Mouse (Mus musculus) ES-E14 (cell line): ENCODE measurements around the gene Slc9a7. TPM values are rescaled to one million over a fixed set of nuclear protein-coding genes. Genes with fewer than 3 reads are reported as not detected.

Experiments used
- DNase-seq: peaks from one replicate; pipeline ENCODE4 v3.0.0-alpha.2; 2013; ENCODE audit warnings: low read depth, low spot score
- H3K27ac ChIP-seq: 2 replicates; pipeline ENCODE4 v1.5.1; 2012; ENCODE audit warnings: low read depth, mild to moderate bottlenecking, low read length, moderate library complexity, mixed read lengths; ENCODE audit not compliant: poor library complexity, insufficient read depth, severe bottlenecking
- H3K36me3 ChIP-seq: 2 replicates; pipeline ENCODE4 v1.6.1; 2012; ENCODE audit warnings: mild to moderate bottlenecking, low read length, moderate library complexity, mixed read lengths; ENCODE audit not compliant: control insufficient read depth, poor library complexity, insufficient read depth, severe bottlenecking
- H3K4me1 ChIP-seq, 2 experiments: fragments of 150-350 bp in 1 of 2; sonication (generic) in 1 of 2; 2 replicates each; pipeline ENCODE4 v1.6.1; 2012; ENCODE audit warnings: low read length in 2 of 2, mild to moderate bottlenecking in 1 of 2, mixed read lengths in 1 of 2; ENCODE audit not compliant: control insufficient read depth in 2 of 2, insufficient read depth in 2 of 2, poor library complexity in 1 of 2
- H3K4me3 ChIP-seq, 2 experiments: fragments of 150-350 bp in 1 of 2; sonication (generic) in 1 of 2; 2 replicates each; pipeline ENCODE4 v1.5.1; 2012; ENCODE audit warnings: low read length in 2 of 2, low read depth in 1 of 2, mild to moderate bottlenecking in 1 of 2, mixed read lengths in 1 of 2; ENCODE audit not compliant: insufficient read depth in 1 of 2, poor library complexity in 1 of 2, severe bottlenecking in 1 of 2
- H3K9ac ChIP-seq: 2 replicates; pipeline ENCODE4 v1.6.1; 2012; ENCODE audit warnings: low read depth, mild to moderate bottlenecking, low read length, mixed read lengths; ENCODE audit not compliant: poor library complexity, insufficient read depth, severe bottlenecking
- H3K9me3 ChIP-seq: fragments of 150-350 bp; sonication (generic); 2 replicates; pipeline ENCODE4 v1.6.1; 2012; ENCODE audit warnings: low read depth, mild to moderate bottlenecking, low read length; ENCODE audit not compliant: control insufficient read depth, insufficient read depth
- CHD2 ChIP-seq: IDR thresholded peaks from 2 replicates; pipeline ENCODE4 v1.6.1; 2014; ENCODE audit warnings: mild to moderate bottlenecking, low read depth, low read length, inconsistent platforms
- HCFC1 ChIP-seq: IDR thresholded peaks from 2 replicates; pipeline ENCODE4 v1.6.1; 2012; ENCODE audit warnings: low read length, inconsistent platforms, borderline replicate concordance; ENCODE audit not compliant: insufficient read depth
- MAFK ChIP-seq: IDR thresholded peaks from 2 replicates; pipeline ENCODE4 v1.6.1; 2014; ENCODE audit warnings: mild to moderate bottlenecking, low read depth, low read length, inconsistent platforms; ENCODE audit not compliant: insufficient read depth
- ZC3H11A ChIP-seq: IDR thresholded peaks from 2 replicates; pipeline ENCODE4 v1.6.1; 2012; ENCODE audit warnings: low read depth, mild to moderate bottlenecking, inconsistent platforms, low read length, borderline replicate concordance
- ZNF384 ChIP-seq: IDR thresholded peaks from 2 replicates; pipeline ENCODE4 v1.6.1; 2012; ENCODE audit warnings: low read depth, low read length, inconsistent platforms
- in situ Hi-C, 2 experiments: fragments of 600-800 bp; cut with MboI; formaldehyde crosslinking; loops; one replicate each; pipeline ENCODE4 v1.15.1; 2025; ENCODE audit warnings: low sequenced_read_pairs in 2 of 2, inconsistent platforms in 1 of 2; ENCODE audit not compliant: unreplicated experiment in 2 of 2
- total RNA-seq: library from RNA; depleted of rRNA; stranded (reverse); fragments of 300-350 nt; gene quantifications from 2 replicates; pipeline ENCODE4 v1.2.3, GENCODE M21; 2012; rRNA removed

Slc9a7 gene
- total RNA-seq = 1.5 and 2.0 TPM in 2 replicates

DNA sequence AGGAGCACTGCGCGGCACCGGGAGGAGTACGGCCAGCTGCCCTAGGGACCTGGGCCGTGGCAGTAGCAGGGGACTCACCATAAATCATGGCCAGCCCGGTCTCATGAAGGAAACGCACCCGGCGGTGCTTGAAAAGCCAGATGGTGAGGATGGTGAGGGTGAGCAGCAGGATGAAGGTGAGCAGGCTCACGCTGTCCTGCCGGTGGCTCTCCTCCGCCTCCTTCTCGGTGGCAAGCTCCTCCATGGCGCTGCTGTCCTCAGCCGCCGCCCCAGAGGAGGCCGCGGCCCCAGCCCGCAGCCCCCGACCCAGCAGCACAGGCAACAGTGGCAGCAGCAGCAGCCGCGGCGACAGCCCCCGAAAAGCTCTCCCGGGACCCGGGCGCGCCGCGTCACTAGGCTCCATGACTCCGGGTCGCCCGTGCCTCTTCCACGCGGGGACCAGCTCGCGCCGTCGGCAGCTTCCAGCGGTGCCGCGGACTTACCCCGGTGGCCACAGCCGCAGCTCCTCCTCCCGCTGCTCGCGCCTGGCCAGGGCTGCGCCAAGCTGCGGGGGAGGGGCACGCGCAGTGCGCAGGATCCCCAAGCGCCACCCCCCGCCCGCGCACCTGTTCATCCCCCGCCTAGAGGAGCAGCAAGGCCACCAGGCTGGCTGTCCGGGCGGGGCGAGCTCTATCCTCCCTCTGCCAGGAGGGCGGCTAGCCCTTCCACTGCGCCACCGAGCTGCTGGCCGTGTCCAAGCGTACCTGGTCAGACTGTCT lies at the start of gene Slc9a7:
Slc9a7 (minus strand) TSS at position 526 of the 758 bp plus-strand sequence.
- Histone ChIP-seq H3K9ac (peak within 1 kb of the TSS; percentile 69), H3K27ac (no peak within 1 kb of the TSS), H3K9me3 (no peaks in the 10 kb centered on the region), H3K36me3 (no peaks in the 10 kb centered on the region), H3K4me3 (peak within 1 kb of the TSS; percentile 75 to 77), H3K4me1 (no peaks in the 10 kb centered on the region)
- no peak for DNase-seq
- in situ Hi-C loops = no loop called here
- TF ChIP-seq MAFK (no peak), ZNF384 (no peak), ZC3H11A (no peak), HCFC1 (no peak), CHD2 (no peak)

DNA sequence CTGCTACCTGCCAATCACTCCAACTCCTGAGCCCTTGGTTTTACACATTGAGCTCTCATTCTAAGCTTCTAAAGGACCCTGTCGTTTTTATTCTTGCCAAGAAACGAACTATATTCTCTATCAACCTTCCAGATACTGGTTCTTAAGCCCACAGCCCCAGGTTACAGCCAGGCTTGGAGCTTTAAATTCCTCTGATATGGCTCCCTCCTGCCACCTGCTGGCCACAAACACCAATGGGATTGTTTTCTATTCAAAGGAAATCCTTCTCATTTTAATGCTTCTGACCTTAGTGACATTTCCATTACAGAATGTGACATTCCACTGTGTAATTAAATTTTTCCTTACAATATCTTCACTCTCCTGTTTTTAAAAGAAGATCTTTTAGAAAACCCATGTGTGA lies 44.1 kb upstream of the Slc9a7 start:
- Histone ChIP-seq H3K4me3 (no peak overlapping the region), H3K9ac (no peak overlapping the region), H3K9me3 (no peaks in the 10 kb centered on the region), H3K27ac (no peak overlapping the region), H3K4me1 (no peaks in the 10 kb centered on the region), H3K36me3 (no peaks in the 10 kb centered on the region)
- in situ Hi-C loops = loop anchor here in 1 of 2 experiments (25.0 kb wide), 1 partner anchor 173 kb away; no protein-coding TSS in a partner anchor
- no peak for TF ChIP-seq ZNF384
- TF ChIP-seq CHD2 = no peak
- TF ChIP-seq ZC3H11A = no peak
- no peak for TF ChIP-seq MAFK
- TF ChIP-seq HCFC1 = no peak
- peak; percentile 36 for DNase-seq

DNA sequence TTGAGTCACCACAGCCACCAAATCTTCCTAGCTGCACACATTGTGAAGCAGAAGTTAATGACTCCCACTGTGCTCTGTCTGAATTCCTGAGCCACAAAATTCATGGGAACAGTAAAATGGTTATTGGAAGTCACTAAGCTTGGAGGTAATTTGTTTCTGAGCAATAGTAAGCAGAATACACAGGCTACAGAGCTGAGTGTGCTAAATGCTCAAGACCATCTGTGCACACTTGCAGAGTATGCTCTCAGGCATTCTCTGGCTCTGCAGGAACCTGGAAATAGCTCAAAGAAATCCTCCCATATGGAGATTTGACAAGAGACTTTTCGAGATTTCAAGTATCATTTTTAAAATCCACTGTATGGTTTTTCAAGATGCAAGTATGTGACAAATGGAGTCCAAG lies 41.1 kb upstream of the Slc9a7 start:
- no peaks in the 10 kb centered on the region for H3K36me3 ChIP-seq
- TF ChIP-seq MAFK (no peak), ZNF384 (no peak), ZC3H11A (no peak), HCFC1 (no peak), CHD2 (no peak)
- no peaks in the 10 kb centered on the region for H3K4me1 ChIP-seq
- H3K27ac ChIP-seq = no peak overlapping the region
- no peak overlapping the region for H3K4me3 ChIP-seq
- H3K9ac ChIP-seq = no peak overlapping the region
- H3K9me3 ChIP-seq = no peaks in the 10 kb centered on the region
- in situ Hi-C loops = loop anchor here in 1 of 2 experiments (25.0 kb wide), 1 partner anchor 170 kb away; no protein-coding TSS in a partner anchor
- no peak for DNase-seq

DNA sequence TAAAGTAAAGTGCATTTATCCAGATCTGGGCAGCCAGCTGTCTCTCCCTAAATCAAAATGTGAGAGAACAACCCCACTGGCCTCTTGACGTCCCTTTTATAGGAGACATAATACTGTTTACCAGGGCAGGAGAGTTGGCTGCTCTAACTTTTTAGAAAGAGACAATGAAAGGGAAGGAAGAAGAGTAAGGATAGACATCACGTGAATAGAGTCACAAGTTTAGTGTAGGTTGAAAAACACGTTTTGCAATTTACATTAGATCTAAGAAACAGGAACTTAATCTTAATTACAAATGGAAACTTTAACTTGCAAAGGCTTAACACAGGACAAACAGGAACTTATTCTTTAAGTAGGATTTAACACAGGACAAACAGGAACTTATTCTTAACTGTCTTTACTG lies 15.6 kb upstream of the Slc9a7 start:
- in situ Hi-C loops = no loop called here
- H3K27ac ChIP-seq = no peak overlapping the region
- no peaks in the 10 kb centered on the region for H3K36me3 ChIP-seq
- no peak for DNase-seq
- no peak overlapping the region for H3K9ac ChIP-seq
- no peaks in the 10 kb centered on the region for H3K4me1 ChIP-seq
- no peaks in the 10 kb centered on the region for H3K9me3 ChIP-seq
- no peak overlapping the region for H3K4me3 ChIP-seq
- TF ChIP-seq ZC3H11A (no peak), ZNF384 (no peak), MAFK (no peak), CHD2 (no peak), HCFC1 (no peak)

DNA sequence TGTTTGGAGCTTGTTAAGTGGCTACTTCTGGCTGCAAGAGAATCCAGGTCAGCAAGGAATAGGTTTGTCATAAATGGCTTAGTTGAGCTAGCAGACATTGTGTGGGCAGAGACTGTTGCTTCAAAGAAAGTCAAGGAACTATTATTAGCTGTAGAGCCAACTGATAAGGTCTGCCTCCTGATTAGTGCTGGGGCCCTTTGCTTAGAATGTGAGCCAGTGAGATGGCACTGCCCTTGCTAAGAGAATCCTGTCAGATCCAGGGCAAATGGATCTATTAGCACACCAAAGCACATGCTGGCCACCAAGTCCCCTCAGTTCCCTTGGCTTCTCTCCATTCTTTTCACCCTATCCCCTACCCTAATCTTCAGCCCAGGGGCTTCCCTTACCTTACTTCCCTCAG lies 14.3 kb upstream of the Slc9a7 start:
- Histone ChIP-seq H3K36me3 (no peaks in the 10 kb centered on the region), H3K4me1 (no peaks in the 10 kb centered on the region), H3K9me3 (no peaks in the 10 kb centered on the region), H3K9ac (no peak overlapping the region), H3K27ac (no peak overlapping the region), H3K4me3 (no peak overlapping the region)
- DNase-seq = no peak
- TF ChIP-seq MAFK = no peak
- TF ChIP-seq HCFC1 = no peak
- in situ Hi-C loops = no loop called here
